Comparison of ENCODE assay signal across 8 mouse cellular contexts in the genomic region with DNA sequence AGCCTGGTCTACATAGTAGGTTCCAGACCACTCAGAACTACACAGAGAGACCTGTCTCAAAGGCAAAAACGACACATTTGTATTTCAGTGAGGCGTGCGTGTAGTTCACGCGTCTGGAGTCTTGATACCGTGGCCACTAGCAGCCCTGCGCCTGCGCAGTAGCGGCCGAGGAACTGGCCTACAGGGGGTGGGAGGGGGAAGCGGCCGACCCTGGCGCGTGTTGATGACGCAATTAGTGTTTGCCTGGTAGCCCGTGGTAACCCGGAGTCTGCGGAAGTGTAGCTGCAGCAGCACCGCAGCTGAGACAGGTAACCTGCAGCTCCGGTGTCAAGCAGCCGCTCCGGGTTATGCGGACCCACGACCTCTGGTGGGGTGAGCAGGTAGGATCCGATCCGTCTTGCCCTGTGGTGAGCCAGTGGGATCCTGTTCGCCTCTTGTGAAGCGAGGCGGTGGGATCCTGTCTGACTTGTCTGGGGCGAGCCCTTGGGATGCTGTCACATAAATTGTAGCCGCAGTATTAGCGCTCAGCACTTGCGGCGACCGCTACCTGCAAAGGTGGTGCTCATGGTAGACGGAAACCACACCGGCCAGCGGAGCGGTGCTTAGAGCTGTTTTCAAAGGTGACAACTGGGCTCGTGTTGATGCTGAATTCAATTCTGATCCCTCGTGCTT. TPM values are rescaled to one million over a fixed set of nuclear protein-coding genes. Genes with fewer than 3 reads are reported as not detected.
DNase-seq lines count a peak whose midpoint lies in the region; ATAC-seq and TF ChIP-seq lines count a peak whose summit lies in the region.

A gene (plus strand): TSS at position 254 of the 672 bp plus-strand sequence.

- peak; percentile 71; the same call in 1 of the 2 replicates for TF ChIP-seq POLR2A in bone marrow, adult 2 months (IDR thresholded peaks at IDR 0.05; ENCODE audit: borderline replicate concordance, control insufficient read depth, low read depth, low read length)
- peak; percentile 47; the same call in 1 of the 2 replicates for TF ChIP-seq POLR2A in limb, embryonic 14.5 days (IDR thresholded peaks at IDR 0.05; ENCODE audit: borderline replicate concordance, extremely low read depth, insufficient read depth, insufficient read length)

- no peaks in the 10 kb centered on the region for H3K9me3 ChIP-seq in embryonic facial prominence, embryonic 15.5 days (replicated peaks)
- H3K9me3 ChIP-seq in limb, embryonic 14.5 days (ENCODE audit: control insufficient read depth, low read length), result no peaks in the 10 kb centered on the region
- H3K9me3 ChIP-seq in midbrain, postnatal 0 days (ENCODE audit: low read length), result no peaks in the 10 kb centered on the region

- H3K4me1 ChIP-seq in bone marrow, adult 2 months (ENCODE audit: control insufficient read depth, insufficient read depth, low read length), result no peaks in the 10 kb centered on the region; the same call in 1 of the 2 replicates
- peaks cover 8% of the 10 kb centered on the region; the same call in 1 of the 2 replicates for H3K4me1 ChIP-seq in embryonic facial prominence, embryonic 15.5 days
- H3K4me1 ChIP-seq in limb, embryonic 14.5 days (ENCODE audit: control insufficient read depth, insufficient read depth, low read length), result peaks cover 7% of the 10 kb centered on the region; the same call in 1 of the 2 replicates
- H3K4me1 ChIP-seq in midbrain, postnatal 0 days (ENCODE audit: insufficient read depth, low read length), result no peaks in the 10 kb centered on the region

- DNase-seq in 416B (ENCODE audit: low read depth), result peak; percentile 96
- DNase-seq in heart, adult 8-10 months (ENCODE audit: low spot score), result peak; percentile 95
- peak; percentile 97 for DNase-seq in kidney, adult 9 months
- DNase-seq in limb, embryonic 14.5 days (ENCODE audit: low spot score), result peak; percentile 98
- peak; percentile 98 for DNase-seq in midbrain, postnatal 0 days (ENCODE audit: low spot score)
- DNase-seq in spleen, postnatal 14 days (ENCODE audit: low spot score in 2 of 2), result peak; percentile 91 to 98

- TF ChIP-seq CTCF in bone marrow, adult 2 months (IDR thresholded peaks at IDR 0.05; ENCODE audit: control insufficient read depth, insufficient read depth, low read length), result peak; percentile 27; the same call in 1 of the 2 replicates
- peak; percentile 57 for TF ChIP-seq CTCF in midbrain, postnatal 0 days (IDR thresholded peaks at IDR 0.05)

- H3K9ac ChIP-seq in embryonic facial prominence, embryonic 15.5 days, result peak within 1 kb of the TSS; percentile 60
- peak within 1 kb of the TSS; percentile 68 for H3K9ac ChIP-seq in limb, embryonic 14.5 days (ENCODE audit: low read depth, low read length, severe bottlenecking)
- peak within 1 kb of the TSS; percentile 65 for H3K9ac ChIP-seq in midbrain, postnatal 0 days (replicated peaks; ENCODE audit: low read length, poor library complexity, severe bottlenecking)

- no peaks in the 10 kb centered on the region for H3K36me3 ChIP-seq in embryonic facial prominence, embryonic 15.5 days
- no peaks in the 10 kb centered on the region for H3K36me3 ChIP-seq in limb, embryonic 14.5 days (ENCODE audit: control insufficient read depth, insufficient read depth, low read length)
- H3K36me3 ChIP-seq in midbrain, postnatal 0 days (ENCODE audit: insufficient read depth, low read length), result no peaks in the 10 kb centered on the region

- 0 out of 2 replicates have a peak within 1 kb of the TSS, but pooled peaks have one; percentile 8 for H3K27ac ChIP-seq in bone marrow, adult 2 months (ENCODE audit: control insufficient read depth, insufficient read depth, low read depth, low read length, poor library complexity)
- H3K27ac ChIP-seq in embryonic facial prominence, embryonic 15.5 days (replicated peaks), result peak within 1 kb of the TSS; percentile 45; the same call in 1 of the 2 replicates
- H3K27ac ChIP-seq in limb, embryonic 14.5 days (replicated peaks; ENCODE audit: low read depth, low read length), result peak within 1 kb of the TSS; percentile 9; the same call in 1 of the 2 replicates
- H3K27ac ChIP-seq in midbrain, postnatal 0 days (ENCODE audit: low read depth, low read length), result peak within 1 kb of the TSS; percentile 12; the same call in 1 of the 2 replicates

- H3K27me3 ChIP-seq in embryonic facial prominence, embryonic 15.5 days, result no peaks in the 10 kb centered on the region
- no peaks in the 10 kb centered on the region for H3K27me3 ChIP-seq in limb, embryonic 14.5 days (ENCODE audit: control insufficient read depth, insufficient read depth, low read length)
- H3K27me3 ChIP-seq in midbrain, postnatal 0 days (ENCODE audit: insufficient read depth, low read length), result no peaks in the 10 kb centered on the region

- under 1% methylated on average over 41 of the region's 41 CpGs for whole genome bisulfite sequencing in bone marrow, adult 2 months
- WGBS in embryonic facial prominence, embryonic 15.5 days, result under 1% methylated on average over 41 of the region's 41 CpGs
- WGBS in limb, embryonic 14.5 days, result under 1% methylated on average over 41 of the region's 41 CpGs
- WGBS in midbrain, postnatal 0 days, result under 1% methylated on average over 41 of the region's 41 CpGs

- H3K4me2 ChIP-seq in embryonic facial prominence, embryonic 15.5 days (replicated peaks), result peak within 1 kb of the TSS; percentile 86
- peak within 1 kb of the TSS; percentile 80 for H3K4me2 ChIP-seq in limb, embryonic 14.5 days (replicated peaks; ENCODE audit: low read depth, low read length, severe bottlenecking)
- H3K4me2 ChIP-seq in midbrain, postnatal 0 days (ENCODE audit: low read depth, low read length, poor library complexity, severe bottlenecking), result peak within 1 kb of the TSS; percentile 78

- peak within 1 kb of the TSS; percentile 96 for H3K4me3 ChIP-seq in bone marrow, adult 2 months (replicated peaks; ENCODE audit: control insufficient read depth, low read depth, low read length)
- H3K4me3 ChIP-seq in embryonic facial prominence, embryonic 15.5 days (replicated peaks), result peak within 1 kb of the TSS; percentile 93
- H3K4me3 ChIP-seq in limb, embryonic 14.5 days (replicated peaks; ENCODE audit: low read length), result peak within 1 kb of the TSS; percentile 83
- H3K4me3 ChIP-seq in midbrain, postnatal 0 days (ENCODE audit: low read depth, low read length), result peak within 1 kb of the TSS; percentile 85

- peak; percentile 91 for ATAC-seq in embryonic facial prominence, embryonic 15.5 days (ENCODE audit: insufficient number of reproducible peaks, low FRiP score, low TSS enrichment, low read depth)
- ATAC-seq in limb, embryonic 14.5 days (ENCODE audit: low FRiP score, low read depth), result peak; percentile 93
- ATAC-seq in midbrain, postnatal 0 days (ENCODE audit: low FRiP score), result peak; percentile 93

RNA-seq across cellular contexts. Expression of the gene that starts here (rescaled TPM):
- polyA plus RNA-seq in bone marrow, adult 2 months (2011; ENCODE audit: insufficient read depth, insufficient read length, low replicate concordance, missing spikeins), result 31.2 and 47.5 TPM in 2 replicates
- polyA plus RNA-seq in embryonic facial prominence, embryonic 15.5 days (2015; fragmentation: Nextera tagmentation; extraction: Ambion mirVana), result 197 and 226 TPM in 2 replicates
- total RNA-seq in heart, adult 8-10 months (2022), result 100 to 1,000 TPM in 2 of 4 experiments, 10 to 100 TPM in 2; 91.5 to 112 (median 98.3) TPM
- 220 and 231 TPM in 2 replicates for polyA plus RNA-seq in limb, embryonic 14.5 days (2012; rRNA removed)
- polyA plus RNA-seq in limb, embryonic 14.5 days (2014; fragmentation: Nextera tagmentation; extraction: Ambion mirVana), result 255 and 281 TPM in 2 replicates
- 30.3 and 44.8 TPM in 2 replicates for total RNA-seq in midbrain, postnatal 0 days (2014; rRNA removed)
- 16.2 and 18.5 TPM in 2 replicates for polyA plus RNA-seq in midbrain, postnatal 0 days (2015; fragmentation: Nextera tagmentation; extraction: Ambion mirVana)

Comparison
In these comparisons a context has a peak if more than half of its experiments do, and no peak if none do; other contexts are left out.
1. Peak in every context shown above with its lines: DNase-seq, ATAC-seq, H3K4me3 ChIP-seq and H3K27ac ChIP-seq.